Mouse (Mus musculus): Measurements from ENCODE around the gene Hacd2. TPM values are rescaled to one million over a fixed set of nuclear protein-coding genes. Genes with fewer than 3 reads are reported as not detected.

Gene Hacd2
- polyA plus RNA-seq, 1 experiment from 2014 or later = 77.4 TPM

- peaks cover 11% of the 10 kb centered on the region; the same call in 1 of the 2 replicates for H3K36me3 ChIP-seq (replicated peaks)
- H3K27me3 ChIP-seq (replicated peaks; ENCODE audit: low read depth, poor library complexity, severe bottlenecking) = no peaks in the 10 kb centered on the region
- no peak overlapping the region for H3K27ac ChIP-seq (replicated peaks)
- H3K4me3 ChIP-seq = no peak overlapping the region
- peak; percentile 94 for DNase-seq (ENCODE audit: low spot score)
- peaks cover 58% of the 10 kb centered on the region for H3K4me1 ChIP-seq
- no peaks in the 10 kb centered on the region for H3K9me3 ChIP-seq
- WGBS = 31% methylated on average over 10 of the region's 10 CpGs
Observed at GRCm38 (mm10) chr16:35110410-35111142, 88.3 kb downstream of the Hacd2 start.

GRCm38 (mm10) chr16:35111143-35111620 is 89.0 kb downstream of the Hacd2 start:
- WGBS = 73% methylated on average over 8 of the region's 8 CpGs
- no peak overlapping the region for H3K4me3 ChIP-seq
- no peaks in the 10 kb centered on the region for H3K9me3 ChIP-seq
- peaks cover 11% of the 10 kb centered on the region; the same call in 1 of the 2 replicates for H3K36me3 ChIP-seq (replicated peaks)
- peak; percentile 33 for DNase-seq (ENCODE audit: low spot score)
- H3K4me1 ChIP-seq = peaks cover 53% of the 10 kb centered on the region
- no peak overlapping the region for H3K27ac ChIP-seq (replicated peaks)
- no peaks in the 10 kb centered on the region for H3K27me3 ChIP-seq (replicated peaks; ENCODE audit: low read depth, poor library complexity, severe bottlenecking)

- Histone ChIP-seq H3K27ac (replicated peaks) (no peak overlapping the region), H3K9me3 (no peaks in the 10 kb centered on the region), H3K4me1 (peaks cover 34% of the 10 kb centered on the region), H3K27me3 (replicated peaks; ENCODE audit: low read depth, poor library complexity, severe bottlenecking) (no peaks in the 10 kb centered on the region), H3K4me3 (no peak overlapping the region), H3K36me3 (replicated peaks) (no peaks in the 10 kb centered on the region; the same call in 1 of the 2 replicates)
- 84% methylated on average over 5 of the region's 5 CpGs for WGBS
- no peak for DNase-seq (ENCODE audit: low spot score)
Observed at GRCm38 (mm10) chr16:35113496-35113895, 91.3 kb downstream of the Hacd2 start.

GRCm38 (mm10) chr16:35116328-35116956 is 94.2 kb downstream of the Hacd2 start:
- Histone ChIP-seq H3K9me3 (no peaks in the 10 kb centered on the region; the same call in 1 of the 2 replicates), H3K4me1 (peaks cover 12% of the 10 kb centered on the region), H3K4me3 (no peak overlapping the region), H3K27ac (replicated peaks) (no peak overlapping the region), H3K27me3 (replicated peaks; ENCODE audit: low read depth, poor library complexity, severe bottlenecking) (no peaks in the 10 kb centered on the region), H3K36me3 (replicated peaks) (no peaks in the 10 kb centered on the region)
- DNase-seq (ENCODE audit: low spot score) = no peak
- 91% methylated on average over 7 of the region's 7 CpGs for WGBS

GRCm38 (mm10) chr16:35117436-35117835 is 95.2 kb downstream of the Hacd2 start:
- DNase-seq (ENCODE audit: low spot score) = no peak

GRCm38 (mm10) chr16:35120603-35121002 is 98.4 kb downstream of the Hacd2 start:
- Histone ChIP-seq H3K4me1 (peaks cover 8% of the 10 kb centered on the region; the same call in 1 of the 2 replicates), H3K36me3 (replicated peaks) (no peaks in the 10 kb centered on the region), H3K27me3 (replicated peaks; ENCODE audit: low read depth, poor library complexity, severe bottlenecking) (0 out of 2 replicates have a peak, but pooled peaks cover 1% of the 10 kb centered on the region), H3K4me3 (no peak overlapping the region), H3K9me3 (no peaks in the 10 kb centered on the region; the same call in 1 of the 2 replicates), H3K27ac (replicated peaks) (no peak overlapping the region)
- no peak for DNase-seq (ENCODE audit: low spot score)
- WGBS = 74% methylated on average over 4 of the region's 4 CpGs

More at GRCm38 (mm10) chr16:35117436-35117835, 95.2 kb downstream of the Hacd2 start:
- no peaks in the 10 kb centered on the region for H3K36me3 ChIP-seq (replicated peaks)
- H3K9me3 ChIP-seq = no peaks in the 10 kb centered on the region; the same call in 1 of the 2 replicates
- H3K27me3 ChIP-seq (replicated peaks; ENCODE audit: low read depth, poor library complexity, severe bottlenecking) = no peaks in the 10 kb centered on the region
- WGBS = 65% methylated on average over 7 of the region's 7 CpGs
- H3K4me3 ChIP-seq = no peak overlapping the region
- no peak overlapping the region for H3K27ac ChIP-seq (replicated peaks)
- H3K4me1 ChIP-seq = peaks cover 12% of the 10 kb centered on the region

GRCm38 (mm10) chr16:35127270-35127669 is 105.0 kb downstream of the Hacd2 start:
- peak; percentile 36 for DNase-seq (ENCODE audit: low spot score)
- no peaks in the 10 kb centered on the region for H3K36me3 ChIP-seq (replicated peaks)

GRCm38 (mm10) chr16:35130172-35130571 is 107.9 kb downstream of the Hacd2 start:
- 75% methylated on average over 3 of the region's 3 CpGs for WGBS
- H3K36me3 ChIP-seq (replicated peaks) = no peaks in the 10 kb centered on the region
- no peak for DNase-seq (ENCODE audit: low spot score)
- H3K9me3 ChIP-seq = no peaks in the 10 kb centered on the region
- H3K4me3 ChIP-seq = no peak overlapping the region
- 0 out of 2 replicates have a peak, but pooled peaks cover 4% of the 10 kb centered on the region for H3K27me3 ChIP-seq (replicated peaks; ENCODE audit: low read depth, poor library complexity, severe bottlenecking)
- H3K4me1 ChIP-seq = peaks cover 4% of the 10 kb centered on the region
- no peak overlapping the region for H3K27ac ChIP-seq (replicated peaks)

More at GRCm38 (mm10) chr16:35127270-35127669, 105.0 kb downstream of the Hacd2 start:
- WGBS = 69% methylated on average over 5 of the region's 5 CpGs
- Histone ChIP-seq H3K9me3 (no peaks in the 10 kb centered on the region), H3K4me1 (peaks cover 11% of the 10 kb centered on the region), H3K4me3 (no peak overlapping the region), H3K27me3 (replicated peaks; ENCODE audit: low read depth, poor library complexity, severe bottlenecking) (0 out of 2 replicates have a peak, but pooled peaks cover 4% of the 10 kb centered on the region), H3K27ac (replicated peaks) (no peak overlapping the region)

GRCm38 (mm10) chr16:35139416-35139815 is 117.2 kb downstream of the Hacd2 start:
- H3K9me3 ChIP-seq = no peaks in the 10 kb centered on the region
- no peak for DNase-seq (ENCODE audit: low spot score)
- H3K27ac ChIP-seq (replicated peaks) = no peak overlapping the region
- WGBS = 76% methylated on average over 6 of the region's 6 CpGs
- H3K4me3 ChIP-seq = no peak overlapping the region
- peaks cover 18% of the 10 kb centered on the region for H3K4me1 ChIP-seq
- H3K27me3 ChIP-seq (replicated peaks; ENCODE audit: low read depth, poor library complexity, severe bottlenecking) = no peaks in the 10 kb centered on the region
- no peaks in the 10 kb centered on the region for H3K36me3 ChIP-seq (replicated peaks)

- whole genome bisulfite sequencing = 28% methylated on average over 11 of the region's 11 CpGs
- Histone ChIP-seq H3K9me3 (no peaks in the 10 kb centered on the region), H3K4me3 (0 out of 2 replicates have a peak overlapping the region, but pooled peaks have one; percentile 28), H3K27ac (replicated peaks) (peak overlapping the region; percentile 72), H3K27me3 (replicated peaks; ENCODE audit: low read depth, poor library complexity, severe bottlenecking) (no peaks in the 10 kb centered on the region), H3K36me3 (replicated peaks) (no peaks in the 10 kb centered on the region), H3K4me1 (peaks cover 18% of the 10 kb centered on the region)
- DNase-seq (ENCODE audit: low spot score) = peak; percentile 35
Observed at GRCm38 (mm10) chr16:35139873-35140619, 117.8 kb downstream of the Hacd2 start.

- no peaks in the 10 kb centered on the region for H3K36me3 ChIP-seq (replicated peaks)
- H3K27ac ChIP-seq (replicated peaks) = peak overlapping the region; percentile 0; the same call in 1 of the 2 replicates
- no peak overlapping the region for H3K4me3 ChIP-seq
- no peaks in the 10 kb centered on the region for H3K27me3 ChIP-seq (replicated peaks; ENCODE audit: low read depth, poor library complexity, severe bottlenecking)
- no peaks in the 10 kb centered on the region for H3K9me3 ChIP-seq
- peaks cover 18% of the 10 kb centered on the region for H3K4me1 ChIP-seq
- WGBS = 46% methylated on average over 9 of the region's 9 CpGs
- DNase-seq (ENCODE audit: low spot score) = no peak
Observed at GRCm38 (mm10) chr16:35140620-35140975, 118.4 kb downstream of the Hacd2 start.

- Histone ChIP-seq H3K4me1 (peaks cover 18% of the 10 kb centered on the region), H3K4me3 (no peak overlapping the region), H3K9me3 (no peaks in the 10 kb centered on the region), H3K27ac (replicated peaks) (no peak overlapping the region), H3K27me3 (replicated peaks; ENCODE audit: low read depth, poor library complexity, severe bottlenecking) (peaks cover 4% of the 10 kb centered on the region), H3K36me3 (replicated peaks) (no peaks in the 10 kb centered on the region)
- no peak for DNase-seq (ENCODE audit: low spot score)
- 83% methylated on average over 8 of the region's 8 CpGs for WGBS
Observed at GRCm38 (mm10) chr16:35141839-35142238, 119.6 kb downstream of the Hacd2 start.
